Mouse (Mus musculus): ENCODE data around the gene Arhgap35. TPM values are rescaled to one million over a fixed set of nuclear protein-coding genes. Genes with fewer than 3 reads are reported as not detected.

The Arhgap35 gene
- total RNA-seq, 2 experiments from 2014 or later = 129 to 133 TPM

DNA sequence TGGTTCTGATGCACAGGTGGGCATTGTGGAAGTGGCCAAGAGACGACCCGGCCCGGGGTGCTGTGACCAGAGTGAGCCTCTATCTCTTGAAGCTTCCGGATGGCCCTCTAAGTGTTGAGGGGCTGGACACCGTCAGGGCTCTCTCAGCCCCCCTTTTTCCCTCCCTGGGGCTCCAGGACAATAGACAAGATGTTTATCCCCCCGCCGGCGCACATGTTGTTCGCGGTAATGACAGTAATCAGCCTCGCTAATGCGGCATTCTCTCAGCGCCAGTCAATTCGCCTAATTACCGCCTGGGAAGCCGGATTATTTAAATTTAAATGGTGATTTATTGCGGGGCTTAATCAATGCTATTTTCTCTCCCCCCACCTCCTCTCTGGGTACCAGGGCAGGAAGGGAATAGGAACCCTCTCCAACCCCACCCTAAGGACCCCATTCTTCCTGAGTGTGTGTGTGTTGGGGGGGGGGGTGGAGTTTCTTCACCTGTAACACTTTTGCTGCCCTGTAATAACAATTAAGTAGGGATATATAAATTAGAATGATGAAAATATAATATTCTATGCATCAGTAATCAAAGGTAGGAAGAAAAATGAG, 142.6 kb downstream of the Arhgap35 start:
- no peak for DNase-seq (ENCODE audit: low spot score in 2 of 2)

DNA sequence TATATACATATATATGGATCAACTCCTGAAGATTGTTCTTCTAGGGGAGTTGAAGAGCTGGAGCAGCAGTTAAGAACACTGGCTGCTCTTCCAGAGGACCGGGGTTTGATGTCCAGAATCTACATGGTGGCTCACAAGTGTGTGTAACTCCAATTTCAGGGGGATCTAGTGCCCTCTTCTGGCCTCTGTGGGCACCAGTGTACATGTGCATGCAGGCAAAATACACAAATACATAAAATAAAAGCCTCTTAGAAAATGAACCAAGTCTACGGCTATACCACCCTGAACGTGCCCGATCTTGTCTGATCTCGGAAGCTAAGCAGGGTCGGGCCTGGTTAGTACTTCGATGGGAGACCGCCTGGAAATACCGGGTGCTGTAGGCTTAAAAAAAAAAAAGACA, 143.2 kb downstream of the Arhgap35 start:
- no peak for DNase-seq (ENCODE audit: low spot score in 2 of 2)

DNA sequence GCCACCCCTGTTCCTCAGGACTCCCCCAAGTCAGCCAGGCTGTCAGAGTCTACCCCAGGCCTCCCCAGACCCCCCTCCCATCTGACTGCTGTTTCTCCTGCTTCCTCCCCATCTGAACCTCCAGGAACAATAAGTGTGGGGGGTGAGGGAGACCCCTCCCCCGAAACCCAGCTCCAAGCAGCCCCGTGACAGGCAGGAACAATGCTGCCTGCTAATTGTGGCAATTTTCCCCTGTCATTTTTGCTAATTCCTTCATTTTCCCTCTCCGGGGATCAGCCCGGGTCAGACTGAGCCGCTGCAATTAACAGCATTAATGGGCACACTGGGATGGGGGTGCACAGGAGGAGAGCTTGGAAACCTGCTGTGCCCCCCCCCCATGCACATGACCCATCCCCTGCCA, 146.7 kb downstream of the Arhgap35 start:
- DNase-seq (ENCODE audit: low spot score in 2 of 2) = no peak

DNA sequence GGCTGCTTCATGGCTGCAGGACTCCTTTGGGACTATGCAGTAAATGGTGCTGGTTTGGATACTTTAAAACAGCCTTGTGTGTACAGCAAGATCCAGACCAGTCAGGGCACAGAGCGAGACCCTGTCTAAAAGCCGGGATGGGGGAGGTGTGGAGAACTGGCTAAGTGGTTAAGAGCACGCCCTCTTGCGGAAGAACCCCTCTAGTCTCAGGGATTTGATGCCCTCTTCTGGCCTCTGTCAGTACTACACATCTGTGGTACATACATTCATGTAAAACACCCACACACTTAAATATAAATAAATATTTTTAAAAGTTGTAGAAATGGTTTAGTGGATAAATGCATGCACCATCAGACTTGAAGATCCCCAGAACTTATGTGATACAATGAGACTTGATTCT, 148.2 kb downstream of the Arhgap35 start:
- peak in 1 of 2 experiments; percentile 28 for DNase-seq (ENCODE audit: low spot score in 2 of 2)

DNA sequence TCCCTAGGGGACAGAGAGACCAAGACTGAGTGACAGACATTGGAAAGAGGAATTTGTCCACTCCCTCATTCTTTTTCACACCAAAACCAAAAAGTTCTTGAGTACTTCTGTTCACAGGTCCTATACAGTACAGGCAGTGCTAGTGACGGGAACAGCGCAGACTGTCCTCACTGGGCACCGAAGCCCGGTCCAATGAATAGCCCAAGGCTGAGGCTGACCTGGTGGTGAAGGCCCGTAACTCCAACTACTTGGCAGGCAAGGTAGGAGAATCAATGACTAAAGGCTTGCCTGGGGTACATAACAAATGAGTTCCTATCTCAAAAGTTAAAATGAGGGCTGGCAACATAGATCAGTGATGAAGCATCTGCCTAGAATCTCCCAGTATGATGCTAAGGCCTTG, 149.2 kb downstream of the Arhgap35 start:
- no peak for DNase-seq (ENCODE audit: low spot score in 2 of 2)

DNA sequence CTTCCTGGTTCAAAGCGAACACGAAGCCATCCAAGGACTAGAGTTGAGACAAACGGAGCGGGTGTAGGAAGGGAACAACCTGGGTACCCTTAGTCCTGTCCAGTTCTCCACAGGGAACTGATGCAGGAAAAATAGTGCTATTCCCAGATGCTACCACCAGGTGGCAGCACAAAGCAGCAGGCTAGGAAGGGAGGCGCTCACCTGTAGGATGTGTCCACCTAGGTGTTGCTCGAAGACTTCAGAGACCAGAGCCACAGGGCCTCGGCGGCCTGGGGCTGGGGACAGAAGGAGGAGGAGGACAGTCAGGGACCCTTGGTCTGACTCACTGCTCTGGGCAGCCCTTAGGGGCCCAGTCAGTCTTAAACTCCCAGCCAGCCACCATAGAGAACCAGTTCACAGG, 149.6 kb downstream of the Arhgap35 start:
- peak; percentile 64 to 84 for DNase-seq (ENCODE audit: low spot score in 2 of 2)

DNA sequence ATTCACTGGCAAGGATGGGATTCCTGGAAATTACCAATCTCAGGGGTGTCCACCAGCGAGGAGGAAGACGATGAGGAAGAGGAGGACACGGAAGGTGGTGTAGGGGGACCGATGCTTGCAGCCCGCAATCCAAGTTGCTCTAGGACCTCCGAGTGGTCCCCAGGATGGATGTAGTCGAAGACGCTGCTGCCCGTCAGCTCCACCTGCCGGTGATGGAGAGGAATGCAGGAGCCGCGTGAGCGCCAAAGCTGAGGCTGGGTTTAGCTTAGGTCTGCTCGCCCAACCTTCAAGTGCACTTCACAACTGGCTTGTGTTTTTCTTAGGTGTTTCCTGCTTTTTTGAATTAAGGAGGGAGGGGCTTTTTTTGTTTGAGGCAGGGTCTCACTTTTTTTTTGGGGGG, 151.6 kb downstream of the Arhgap35 start:
- DNase-seq (ENCODE audit: low spot score in 2 of 2) = peak; percentile 79 to 86

DNA sequence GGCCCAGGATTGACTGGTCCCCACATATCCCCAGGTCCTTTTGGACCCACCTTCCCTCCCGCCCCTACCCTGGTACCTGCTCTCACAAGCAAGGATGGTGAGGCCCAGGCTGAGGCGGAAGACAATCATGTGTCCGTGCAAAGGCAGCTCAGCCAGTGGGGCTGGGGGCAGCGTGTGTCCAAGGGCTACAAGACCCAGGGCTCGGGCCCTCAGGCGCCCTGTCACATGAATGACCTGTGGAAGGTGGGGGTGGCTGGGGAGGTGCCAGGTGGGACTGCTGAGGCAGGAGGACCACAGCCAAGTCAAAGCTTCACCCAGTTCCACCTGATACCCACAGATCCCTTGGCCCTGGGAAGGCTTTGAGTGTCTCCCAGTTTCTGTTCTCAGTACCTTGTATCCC, 153.1 kb downstream of the Arhgap35 start:
- no peak for DNase-seq (ENCODE audit: low spot score in 2 of 2)

DNA sequence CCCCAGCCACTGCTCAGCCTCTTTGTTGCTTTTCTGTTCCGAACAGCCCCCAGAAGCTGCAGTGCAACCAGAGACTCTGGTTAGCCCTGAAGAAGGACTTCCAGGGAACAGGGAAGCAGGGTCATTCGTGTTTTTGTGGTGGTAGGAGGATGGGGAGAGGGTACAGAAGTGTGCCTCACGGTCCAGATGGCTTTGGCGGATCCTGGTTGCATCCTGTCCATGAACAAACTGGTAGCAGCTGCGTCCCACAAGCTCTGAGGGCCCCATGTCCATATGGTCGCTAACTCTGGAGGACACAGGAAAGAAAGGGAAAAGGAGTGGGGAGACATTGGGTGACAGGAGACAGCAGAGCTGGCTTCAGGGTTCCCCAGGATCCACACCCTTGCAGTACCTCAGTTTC, 153.6 kb downstream of the Arhgap35 start:
- no peak for DNase-seq (ENCODE audit: low spot score in 2 of 2)

DNA sequence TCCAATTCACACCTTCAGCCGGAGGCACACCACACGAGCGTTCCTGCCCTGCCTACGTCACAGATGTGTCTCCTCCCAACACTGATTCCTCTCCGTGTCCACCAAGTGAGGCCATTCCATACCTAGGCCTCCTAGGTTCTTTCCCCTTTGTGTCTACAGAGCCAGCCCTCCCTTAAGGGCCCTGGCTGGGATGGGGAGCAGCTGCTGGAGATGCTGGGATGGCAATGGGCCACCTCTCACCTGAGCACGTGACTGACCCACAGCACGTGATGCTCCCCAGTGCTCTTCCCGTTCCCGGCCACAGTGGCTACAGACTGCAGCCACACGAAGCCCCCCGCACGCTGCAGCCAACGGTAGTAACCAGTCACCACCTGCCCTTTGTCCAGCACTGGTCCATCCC, 154.2 kb downstream of the Arhgap35 start:
- DNase-seq (ENCODE audit: low spot score in 2 of 2) = no peak

DNA sequence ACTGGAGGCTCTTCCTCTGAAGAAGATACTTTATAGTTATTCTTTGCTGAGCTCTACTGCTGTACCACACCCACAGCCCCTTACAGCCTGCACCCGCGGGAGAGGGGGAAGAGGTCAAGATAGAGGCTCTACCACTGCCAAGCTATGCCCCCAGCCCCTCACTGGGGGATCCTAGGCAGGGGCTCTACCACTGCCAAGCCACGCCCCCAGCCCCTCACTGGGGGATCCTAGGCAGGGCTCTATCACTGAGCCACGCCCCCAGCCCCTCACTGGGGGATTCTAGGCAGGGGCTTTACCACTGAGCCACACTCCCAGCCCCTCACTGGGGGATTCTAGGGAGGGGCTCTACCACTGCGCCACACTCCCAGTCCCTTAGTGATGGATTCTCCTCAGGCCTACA, 158.5 kb downstream of the Arhgap35 start:
- DNase-seq (ENCODE audit: low spot score in 2 of 2) = no peak

DNA sequence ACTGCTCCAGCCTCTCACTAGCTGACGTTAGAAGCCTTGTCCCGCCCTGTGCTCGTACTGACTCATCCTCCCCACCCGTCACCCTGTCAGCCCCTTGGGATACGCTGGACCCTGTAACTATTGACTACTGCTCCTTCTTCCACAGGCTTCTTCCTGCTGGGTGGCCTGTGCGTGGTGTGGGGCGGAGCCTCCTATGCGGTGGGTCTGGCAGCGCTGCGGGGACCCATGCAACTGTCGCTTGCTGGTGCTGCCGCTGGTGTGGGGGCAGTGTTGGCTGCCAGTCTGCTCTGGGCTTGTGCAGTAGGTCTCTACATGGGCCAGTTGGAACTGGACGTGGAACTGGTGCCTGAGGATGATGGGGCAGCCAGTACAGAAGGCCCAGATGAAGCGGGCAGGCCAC, 159.8 kb downstream of the Arhgap35 start:
- no peak for DNase-seq (ENCODE audit: low spot score in 2 of 2)

DNA sequence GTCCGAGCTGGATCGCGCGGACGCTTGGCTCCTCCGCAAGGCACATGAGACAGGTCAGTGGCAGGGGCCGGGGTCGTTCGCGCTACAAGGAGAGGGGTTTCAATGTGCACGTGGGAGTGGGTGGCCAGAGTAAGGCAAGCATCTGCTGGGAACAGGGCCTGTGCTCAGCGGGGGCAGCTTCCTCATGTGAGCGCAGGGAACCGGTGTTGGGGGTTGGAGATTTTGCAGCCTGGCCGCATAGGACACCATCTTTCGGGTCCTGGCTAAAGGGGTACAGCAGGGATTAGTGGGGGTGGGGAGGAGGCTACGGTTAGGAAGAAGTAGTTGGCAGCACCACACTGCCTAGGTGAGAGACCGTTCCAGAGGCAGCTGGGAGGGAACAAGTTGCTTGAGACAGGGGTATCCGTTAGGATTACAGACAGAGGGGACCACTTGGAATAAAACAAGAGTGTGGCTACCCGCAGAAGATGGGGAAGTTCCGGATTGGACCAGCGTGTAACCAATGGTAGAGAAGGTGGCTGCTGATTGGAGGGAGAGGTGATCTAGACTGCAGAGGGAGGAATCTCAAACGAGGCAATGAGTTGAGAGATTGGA, 161.6 kb downstream of the Arhgap35 start:
- peak; percentile 66 to 71 for DNase-seq (ENCODE audit: low spot score in 2 of 2)

DNA sequence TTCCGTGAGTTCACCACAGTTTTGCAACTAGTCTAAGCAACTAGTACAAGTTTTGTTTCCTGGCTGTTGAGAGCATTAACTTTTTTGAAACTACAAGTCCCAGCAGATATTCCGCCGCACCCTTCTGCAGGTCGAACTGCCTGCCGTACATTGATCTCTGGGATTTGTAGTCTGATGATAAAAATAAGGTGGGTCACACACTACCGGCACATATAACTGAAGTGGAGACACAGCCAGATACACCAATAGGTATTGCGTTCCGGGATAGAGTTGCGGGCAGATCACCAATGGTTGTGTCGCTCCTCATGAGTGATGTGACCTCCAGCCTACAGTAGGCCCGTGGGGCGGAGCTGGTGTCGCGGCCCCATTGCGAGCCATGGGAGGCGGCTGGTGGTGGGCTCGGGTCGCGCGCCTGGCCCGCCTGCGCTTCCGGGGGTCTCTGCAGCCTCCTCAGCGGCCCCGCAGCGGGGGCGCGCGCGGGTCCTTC, 162.2 kb downstream of the Arhgap35 start, which contains the start of gene Tmem160:
TSS of gene Tmem160 (plus strand) at position 193 of the 487 bp plus-strand sequence.
- peak; percentile 83 to 87 for DNase-seq (ENCODE audit: low spot score in 2 of 2)

DNA sequence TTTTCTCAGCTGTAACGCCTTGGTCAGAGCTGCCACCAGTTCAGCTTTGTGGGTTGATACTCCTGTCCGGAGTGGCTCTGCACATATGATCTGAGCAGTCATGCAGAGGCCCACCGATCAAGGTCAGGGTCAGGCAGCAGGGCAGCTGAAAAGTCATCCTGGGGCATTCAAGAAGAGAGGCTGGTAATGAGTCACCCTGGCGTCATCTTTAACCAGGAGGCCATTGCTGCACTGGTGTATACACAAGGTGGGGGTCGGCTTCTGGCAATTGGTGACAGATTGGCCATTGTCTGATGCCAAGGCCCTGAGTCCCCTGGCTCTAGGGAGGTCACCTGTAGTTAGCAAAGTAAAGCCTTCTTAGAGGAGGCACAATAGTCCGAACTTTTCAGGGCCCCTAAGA, 163.1 kb downstream of the Arhgap35 start:
- no peak for DNase-seq (ENCODE audit: low spot score in 2 of 2)

Other genes starting within 250 kb of the Arhgap35 start
- gene Sae1, start 227.2 kb downstream of the Arhgap35 start, total RNA-seq (2021) = 100 to 1,000 TPM; 114 to 119 TPM
- 10 to 100 TPM; 52.7 to 60.7 TPM for gene Zc3h4, start 214.1 kb downstream of the Arhgap35 start, total RNA-seq (2021)
- gene Tmem160, start 162.2 kb downstream of the Arhgap35 start, total RNA-seq (2021) = 10 to 100 TPM; 75.9 to 81.5 TPM
- gene Npas1, start 137.3 kb downstream of the Arhgap35 start, total RNA-seq (2021) = 10 to 100 TPM; 10.0 to 11.9 TPM
- not detected for gene Ceacam15, start 60.7 kb upstream of the Arhgap35 start, total RNA-seq (2021)
- gene Ceacam9, start 106.9 kb upstream of the Arhgap35 start, total RNA-seq (2021) = under 1 TPM in 1 of 2 experiments, not detected in 1; 0.40 TPM
- gene Ap2s1, start 123.4 kb upstream of the Arhgap35 start, total RNA-seq (2021) = 100 to 1,000 TPM; 227 to 260 TPM
- 1 to 10 TPM; 2.9 to 4.2 TPM for gene Slc1a5, start 166.3 kb upstream of the Arhgap35 start, total RNA-seq (2021)
- 100 to 1,000 TPM; 258 to 281 TPM for gene Strn4, start 200.9 kb upstream of the Arhgap35 start, total RNA-seq (2021)
- gene Fkrp, start 201.7 kb upstream of the Arhgap35 start, total RNA-seq (2021) = 10 to 100 TPM; 51.3 to 56.2 TPM
- gene Prkd2, start 227.9 kb upstream of the Arhgap35 start, total RNA-seq (2021) = 1 to 10 TPM; 5.6 to 7.8 TPM